Mouse (Mus musculus): ENCODE results near the gene Porcn. TPM values are rescaled to one million over a fixed set of nuclear protein-coding genes. Genes with fewer than 3 reads are reported as not detected.
A peak's percentile ranks its signal among the peaks of the same experiment; 100 is the strongest.

Gene Porcn
- total RNA-seq, 2 experiments from 2014 or later, result 3.3 to 4.7 TPM

GRCm38 (mm10) chrX:8209720-8210119 lies 3.4 kb upstream of the Porcn start:
- intact Hi-C loops (cut with DNase I; ENCODE audit: low total_unique reads), result no loop called here

GRCm38 (mm10) chrX:8207224-8207623 lies 899 bp upstream of the Porcn start:
- intact Hi-C loops (cut with DNase I; ENCODE audit: low total_unique reads), result no loop called here

More at GRCm38 (mm10) chrX:8209720-8210119, 3.4 kb upstream of the Porcn start:
- no peak for DNase-seq

GRCm38 (mm10) chrX:8206694-8207197 lies 421 bp upstream of the Porcn start:
- no peak for DNase-seq
- intact Hi-C loops (cut with DNase I; ENCODE audit: low total_unique reads), result no loop called here

More at GRCm38 (mm10) chrX:8207224-8207623, 899 bp upstream of the Porcn start:
- DNase-seq, result no peak

GRCm38 (mm10) chrX:8205551-8205950 lies 774 bp downstream of the Porcn start:
- intact Hi-C loops (cut with DNase I; ENCODE audit: low total_unique reads), result no loop called here
- no peak for DNase-seq

- intact Hi-C loops (cut with DNase I; ENCODE audit: low total_unique reads), result no loop called here
- no peak for DNase-seq
Observed at GRCm38 (mm10) chrX:8205088-8205487, 1.2 kb downstream of the Porcn start.

- intact Hi-C loops (cut with DNase I; ENCODE audit: low total_unique reads), result no loop called here
- DNase-seq, result no peak
Observed at GRCm38 (mm10) chrX:8204076-8204475, 2.2 kb downstream of the Porcn start.

GRCm38 (mm10) chrX:8203105-8203504 lies 3.2 kb downstream of the Porcn start:
- intact Hi-C loops (cut with DNase I; ENCODE audit: low total_unique reads), result no loop called here
- no peak for DNase-seq

- no peak for DNase-seq
- intact Hi-C loops (cut with DNase I; ENCODE audit: low total_unique reads), result no loop called here
Observed at GRCm38 (mm10) chrX:8193419-8193723, 13.0 kb downstream of the Porcn start, which contains the start of gene Ebp. Gene Ebp (minus strand): TSS chrX:8193512.

- intact Hi-C loops (cut with DNase I; ENCODE audit: low total_unique reads), result no loop called here
Observed at GRCm38 (mm10) chrX:8192640-8193418, 13.5 kb downstream of the Porcn start.

GRCm38 (mm10) chrX:8192126-8192639 lies 14.1 kb downstream of the Porcn start:
- DNase-seq, result no peak
- intact Hi-C loops (cut with DNase I; ENCODE audit: low total_unique reads), result no loop called here

More at GRCm38 (mm10) chrX:8192640-8193418, 13.5 kb downstream of the Porcn start:
- DNase-seq, result peak; percentile 76

- intact Hi-C loops (cut with DNase I; ENCODE audit: low total_unique reads), result no loop called here
- DNase-seq, result no peak
Observed at GRCm38 (mm10) chrX:8182871-8183540, 23.3 kb downstream of the Porcn start.

- intact Hi-C loops (cut with DNase I; ENCODE audit: low total_unique reads), result no loop called here
- no peak for DNase-seq
Observed at GRCm38 (mm10) chrX:8179646-8180045, 26.7 kb downstream of the Porcn start.

GRCm38 (mm10) chrX:8178871-8179270 lies 27.5 kb downstream of the Porcn start:
- intact Hi-C loops (cut with DNase I; ENCODE audit: low total_unique reads), result no loop called here

GRCm38 (mm10) chrX:8175504-8176385 lies 30.6 kb downstream of the Porcn start, which contains the start of gene Tbc1d25:
Gene Tbc1d25 (minus strand): TSS chrX:8176181.
- peak; percentile 83 for DNase-seq
- intact Hi-C loops (cut with DNase I; ENCODE audit: low total_unique reads), result no loop called here

More at GRCm38 (mm10) chrX:8178871-8179270, 27.5 kb downstream of the Porcn start:
- DNase-seq, result no peak

GRCm38 (mm10) chrX:8175169-8175503 lies 31.2 kb downstream of the Porcn start:
- intact Hi-C loops (cut with DNase I; ENCODE audit: low total_unique reads), result no loop called here
- no peak for DNase-seq

GRCm38 (mm10) chrX:8167716-8168647 lies 38.3 kb downstream of the Porcn start:
- intact Hi-C loops (cut with DNase I; ENCODE audit: low total_unique reads), result no loop called here
- no peak for DNase-seq

GRCm38 (mm10) chrX:8164471-8164870 lies 41.9 kb downstream of the Porcn start:
- no peak for DNase-seq
- intact Hi-C loops (cut with DNase I; ENCODE audit: low total_unique reads), result no loop called here

GRCm38 (mm10) chrX:8163076-8163475 lies 43.2 kb downstream of the Porcn start:
- no peak for DNase-seq
- intact Hi-C loops (cut with DNase I; ENCODE audit: low total_unique reads), result no loop called here

Measured in gastrocnemius, postnatal 14 days (tissue).